Mouse (Mus musculus): ENCODE results near the gene Kcnj4.

DNA sequence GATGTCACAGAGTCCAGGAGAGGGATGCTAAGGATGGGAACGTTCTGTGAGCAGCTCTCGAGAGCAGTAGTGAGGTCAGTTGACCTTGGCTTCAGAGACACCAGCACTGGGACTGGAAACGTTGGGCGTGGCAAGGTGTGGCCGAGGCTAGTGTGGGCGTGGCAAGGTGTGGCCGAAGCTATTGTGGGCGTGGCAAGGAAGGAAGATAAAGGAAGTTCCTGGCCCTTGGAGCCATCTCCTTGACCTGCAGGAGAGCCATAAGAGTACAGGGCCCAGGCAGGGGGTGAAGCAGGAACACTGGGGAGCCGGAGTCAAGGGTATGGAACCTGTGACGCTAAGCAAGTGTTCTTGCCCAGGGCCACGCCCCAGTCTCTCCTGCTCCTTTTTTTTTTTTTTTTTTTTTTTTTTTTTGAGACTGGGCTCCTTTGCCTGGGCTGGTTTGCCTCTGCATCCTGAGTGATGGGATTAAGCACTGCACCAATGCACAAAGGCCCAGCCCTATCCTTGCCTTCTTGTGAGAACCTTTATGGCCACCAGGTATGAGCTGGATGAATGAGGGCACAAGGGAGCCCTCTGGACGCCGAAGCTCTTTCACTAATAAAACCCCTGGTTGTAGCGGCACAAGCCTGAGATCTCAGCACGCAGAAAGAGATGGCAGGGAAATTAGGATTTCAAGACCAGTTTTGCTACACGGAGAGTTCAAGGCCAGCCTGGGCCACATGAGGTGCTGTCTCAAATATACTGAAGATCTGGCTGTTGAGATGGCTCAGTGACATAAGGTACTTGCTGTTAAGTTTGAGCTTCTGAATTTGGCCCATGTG is 14.6 kb upstream of the Kcnj4 start:
- no peak for TF ChIP-seq POLR2A (IDR thresholded peaks at IDR 0.05; ENCODE audit: borderline replicate concordance, low read depth, low read length)
- no peak for TF ChIP-seq CTCF (IDR thresholded peaks at IDR 0.05; ENCODE audit: low read depth, low read length)

Data from bone marrow macrophage, adult 2 months (primary cell).